Mouse (Mus musculus): ENCODE results near the gene Tnfrsf23. TPM values are rescaled to one million over a fixed set of nuclear protein-coding genes. Genes with fewer than 3 reads are reported as not detected.

Tnfrsf23 gene
- total RNA-seq, 2 experiments from 2014 or later = 4.0 TPM; not detected in 1

DNA sequence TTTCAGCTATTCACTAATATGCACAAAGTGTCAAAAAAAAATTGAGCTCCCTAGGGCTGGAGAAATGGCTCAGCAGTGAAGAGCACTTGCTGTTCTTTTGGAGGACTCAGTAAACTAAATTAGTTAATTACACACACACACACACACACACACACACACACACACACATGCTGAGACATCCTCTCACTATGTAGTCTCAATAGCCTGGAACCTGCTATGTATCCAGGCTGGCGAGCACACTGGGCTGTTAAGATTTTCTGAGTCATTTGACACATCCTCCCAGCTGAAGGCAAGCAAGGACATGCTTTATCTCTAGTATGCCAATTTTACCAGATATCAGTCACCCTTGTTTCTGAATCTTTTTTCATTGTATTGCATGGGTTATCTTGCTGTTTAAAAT is 64.7 kb downstream of the Tnfrsf23 start:
- ATAC-seq (replicated peaks; ENCODE audit: low FRiP score, poor library complexity, severe bottlenecking) = no peak

Other genes with a start within 250 kb of the Tnfrsf23 start
- not detected in 2 replicates for gene Cdkn1c, start 224.8 kb downstream of the Tnfrsf23 start, total RNA-seq (2015; ENCODE audit: low replicate concordance)
- gene Cdkn1c, start 224.8 kb downstream of the Tnfrsf23 start, total RNA-seq (2017; ENCODE audit: low replicate concordance) = 0.09 TPM in 1 of 2 replicates, not detected in the other
- not detected in 2 replicates for gene Slc22a18, start 212.1 kb downstream of the Tnfrsf23 start, total RNA-seq (2015; ENCODE audit: low replicate concordance)
- not detected in 2 replicates for gene Slc22a18, start 212.1 kb downstream of the Tnfrsf23 start, total RNA-seq (2017; ENCODE audit: low replicate concordance)
- gene Phlda2, start 182.7 kb downstream of the Tnfrsf23 start, total RNA-seq (2015; ENCODE audit: low replicate concordance) = not detected in 2 replicates
- gene Phlda2, start 182.7 kb downstream of the Tnfrsf23 start, total RNA-seq (2017; ENCODE audit: low replicate concordance) = not detected in 2 replicates
- 40.7 and 45.1 TPM in 2 replicates for gene Nap1l4, start 136.8 kb downstream of the Tnfrsf23 start, total RNA-seq (2015; ENCODE audit: low replicate concordance)
- gene Nap1l4, start 136.8 kb downstream of the Tnfrsf23 start, total RNA-seq (2017; ENCODE audit: low replicate concordance) = 89.7 and 118 TPM in 2 replicates
- gene Cars, start 85.8 kb downstream of the Tnfrsf23 start, total RNA-seq (2015; ENCODE audit: low replicate concordance) = 60.9 and 87.4 TPM in 2 replicates
- 120 and 157 TPM in 2 replicates for gene Cars, start 85.8 kb downstream of the Tnfrsf23 start, total RNA-seq (2017; ENCODE audit: low replicate concordance)
- 3.5 and 5.2 TPM in 2 replicates for gene Tnfrsf26, start 57.1 kb downstream of the Tnfrsf23 start, total RNA-seq (2015; ENCODE audit: low replicate concordance)
- gene Tnfrsf26, start 57.1 kb downstream of the Tnfrsf23 start, total RNA-seq (2017; ENCODE audit: low replicate concordance) = 4.2 and 4.4 TPM in 2 replicates
- 1.7 and 3.7 TPM in 2 replicates for gene Tnfrsf22, start 36.2 kb downstream of the Tnfrsf23 start, total RNA-seq (2015; ENCODE audit: low replicate concordance)
- gene Tnfrsf22, start 36.2 kb downstream of the Tnfrsf23 start, total RNA-seq (2017; ENCODE audit: low replicate concordance) = 0.34 TPM in 1 of 2 replicates, not detected in the other
- not detected in 2 replicates for gene Osbpl5, start 71.1 kb upstream of the Tnfrsf23 start, total RNA-seq (2015; ENCODE audit: low replicate concordance)
- 0.56 and 0.60 TPM in 2 replicates for gene Osbpl5, start 71.1 kb upstream of the Tnfrsf23 start, total RNA-seq (2017; ENCODE audit: low replicate concordance)
- not detected in 2 replicates for gene Mrgprg, start 81.1 kb upstream of the Tnfrsf23 start, total RNA-seq (2015; ENCODE audit: low replicate concordance)
- gene Mrgprg, start 81.1 kb upstream of the Tnfrsf23 start, total RNA-seq (2017; ENCODE audit: low replicate concordance) = not detected in 2 replicates
- not detected in 2 replicates for gene Mrgpre, start 98.6 kb upstream of the Tnfrsf23 start, total RNA-seq (2015; ENCODE audit: low replicate concordance)
- not detected in 2 replicates for gene Mrgpre, start 98.6 kb upstream of the Tnfrsf23 start, total RNA-seq (2017; ENCODE audit: low replicate concordance)
- 0.77 TPM in 1 of 2 replicates, not detected in the other for gene Nadsyn1, start 137.0 kb upstream of the Tnfrsf23 start, total RNA-seq (2015; ENCODE audit: low replicate concordance)
- 0.98 and 1.3 TPM in 2 replicates for gene Nadsyn1, start 137.0 kb upstream of the Tnfrsf23 start, total RNA-seq (2017; ENCODE audit: low replicate concordance)
- 2.1 and 6.7 TPM in 2 replicates for gene Dhcr7, start 137.3 kb upstream of the Tnfrsf23 start, total RNA-seq (2015; ENCODE audit: low replicate concordance)
- 0.84 and 5.2 TPM in 2 replicates for gene Dhcr7, start 137.3 kb upstream of the Tnfrsf23 start, total RNA-seq (2017; ENCODE audit: low replicate concordance)
- not detected in 2 replicates for gene Gm498, start 181.0 kb upstream of the Tnfrsf23 start, total RNA-seq (2015; ENCODE audit: low replicate concordance)
- gene Gm498, start 181.0 kb upstream of the Tnfrsf23 start, total RNA-seq (2017; ENCODE audit: low replicate concordance) = not detected in 2 replicates